Mouse (Mus musculus) lung, adult 18-20 months (tissue): ENCODE results near the gene Vav2.

ENCODE experiments used
- DNase-seq, 2 experiments: peaks; one replicate each; pipeline ENCODE4 v3.0.0; 2022; ENCODE audit warnings: mixed read lengths in 2 of 2

Vav2 gene

DNA sequence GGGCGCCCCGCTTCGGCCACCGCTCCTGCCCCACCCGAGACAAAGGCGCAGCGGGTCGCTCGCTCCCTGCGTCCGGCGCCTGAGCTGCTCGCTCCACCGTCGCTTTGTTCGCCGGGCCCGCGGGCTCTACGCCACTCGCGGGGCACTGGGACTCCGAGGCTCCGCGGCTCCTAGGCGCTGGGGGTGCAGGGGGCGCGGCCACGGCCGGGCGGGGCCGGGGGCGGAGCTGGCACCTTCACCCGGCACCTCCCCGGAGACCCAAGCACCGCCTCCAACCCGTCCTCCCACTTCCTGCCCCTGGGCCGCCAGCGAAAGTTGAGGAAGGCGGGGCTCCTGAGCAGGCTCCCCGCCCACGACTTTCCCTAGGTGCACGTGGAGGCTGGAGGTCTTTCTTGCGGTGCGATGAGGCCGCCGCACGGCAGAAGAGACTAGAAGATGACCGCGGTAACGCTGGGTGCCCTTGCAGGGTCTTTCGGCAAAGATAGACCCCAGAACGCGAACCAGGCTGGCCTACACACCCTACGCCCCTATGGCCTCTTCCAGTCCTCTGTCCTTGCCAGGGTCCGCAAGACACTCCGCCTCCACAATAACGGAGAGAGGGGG is at the start of gene Vav2:
Gene Vav2, minus strand, starts transcription at position 179 of the 603 bp plus-strand sequence.
- DNase-seq = peak; percentile 94 to 96

DNA sequence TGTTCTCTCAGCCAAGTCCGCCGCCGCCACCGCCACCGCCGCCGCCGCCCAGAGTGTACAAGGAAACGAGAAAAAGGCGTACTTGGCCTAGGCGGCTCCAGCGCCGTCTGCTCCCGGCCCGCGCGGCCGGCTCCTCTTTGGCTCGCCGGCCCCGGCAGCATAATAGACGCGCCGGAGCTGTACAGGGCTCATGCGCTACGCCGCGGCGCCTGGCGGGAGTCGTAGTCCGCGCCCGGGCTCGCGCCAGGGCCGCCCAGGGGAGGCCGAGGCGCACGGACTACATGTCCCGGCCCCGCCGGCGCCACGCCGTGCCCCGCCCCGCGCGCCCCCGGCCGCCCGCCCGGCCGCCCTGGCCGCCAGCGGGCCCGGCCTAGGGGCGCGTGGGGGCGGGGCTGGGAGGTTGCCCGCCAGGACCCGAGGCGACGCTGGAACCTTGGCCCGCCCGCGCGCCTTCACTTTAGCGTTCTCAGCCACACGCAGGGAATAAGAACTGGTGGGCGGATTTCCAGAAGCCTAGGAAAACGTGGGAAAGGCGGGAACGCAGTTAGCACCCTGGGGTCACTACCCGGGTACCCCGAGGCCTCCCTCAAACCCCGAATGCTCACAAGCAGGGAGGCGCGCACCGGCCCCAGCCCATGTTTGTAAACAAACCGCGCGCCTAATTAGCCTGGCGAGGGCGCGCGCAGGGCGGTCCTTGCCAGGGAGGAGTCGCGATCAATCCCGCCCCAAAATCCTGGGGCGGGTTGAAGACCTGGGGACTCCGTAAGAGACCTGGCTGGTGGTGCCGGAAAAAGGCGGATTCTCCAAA is 48.9 kb upstream of the Vav2 start:
- DNase-seq = peak; percentile 92 to 94

DNA sequence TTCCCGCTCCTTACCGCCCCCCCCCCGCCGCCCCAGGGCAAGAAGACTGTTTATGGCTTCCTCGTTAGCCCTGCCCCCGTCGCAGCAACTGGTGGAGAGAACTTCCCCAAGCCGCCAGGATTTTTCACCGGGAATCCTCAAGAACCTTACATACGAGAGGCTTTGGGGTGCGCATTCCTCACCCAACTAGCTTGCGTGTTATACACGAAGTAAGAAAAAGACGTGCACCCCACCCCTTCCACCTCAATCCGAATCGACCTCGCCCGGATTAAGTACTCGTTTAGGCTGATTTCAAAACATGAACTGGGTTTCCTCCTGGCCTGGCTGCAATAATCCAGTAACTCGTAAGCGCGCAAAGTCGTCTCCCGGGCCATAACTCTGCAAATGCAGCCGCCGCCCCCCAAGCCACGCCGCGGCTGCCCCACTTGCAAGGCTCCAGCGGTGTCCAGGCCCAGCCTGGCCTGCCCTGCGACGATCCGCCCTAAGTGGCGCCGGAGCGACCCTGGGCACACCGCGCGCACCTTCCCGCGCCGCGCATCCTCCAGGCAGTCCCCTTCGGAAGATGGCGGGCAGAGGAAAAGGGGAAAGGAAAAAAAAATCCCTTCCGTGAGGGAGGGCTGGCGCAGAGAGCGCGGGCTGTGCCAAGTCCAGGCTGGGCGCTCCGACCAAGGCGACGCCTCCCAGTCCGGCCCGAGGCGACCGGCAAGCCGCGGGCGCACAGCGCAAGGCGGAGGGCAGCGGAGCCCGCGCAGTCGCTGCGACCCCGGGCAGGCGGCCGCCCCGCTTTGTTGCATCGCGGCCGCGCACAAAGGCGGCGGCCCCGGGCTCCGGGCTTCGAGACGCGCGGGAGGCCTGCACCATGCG is 48.0 kb upstream of the Vav2 start:
- DNase-seq = peak; percentile 22 to 31

DNA sequence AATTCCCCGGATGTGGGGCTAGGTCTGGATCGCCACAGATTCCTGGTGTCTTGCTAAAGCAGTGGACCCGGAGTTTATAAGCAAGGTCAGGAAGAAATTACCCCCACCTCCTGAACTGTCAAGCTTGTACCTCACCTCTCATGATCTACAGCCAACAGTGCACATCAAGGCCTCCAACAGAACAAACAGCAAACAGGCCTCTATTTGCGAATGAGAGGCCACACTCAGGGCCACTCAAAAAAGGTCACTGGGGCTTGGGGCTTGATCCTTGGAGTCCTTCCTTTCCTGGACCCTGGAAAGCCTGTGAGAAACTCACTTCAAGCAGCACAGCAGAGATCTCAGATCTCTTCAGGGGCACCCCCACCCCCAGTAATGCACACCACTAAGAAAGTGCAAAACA is 47.1 kb upstream of the Vav2 start:
- DNase-seq = no peak

DNA sequence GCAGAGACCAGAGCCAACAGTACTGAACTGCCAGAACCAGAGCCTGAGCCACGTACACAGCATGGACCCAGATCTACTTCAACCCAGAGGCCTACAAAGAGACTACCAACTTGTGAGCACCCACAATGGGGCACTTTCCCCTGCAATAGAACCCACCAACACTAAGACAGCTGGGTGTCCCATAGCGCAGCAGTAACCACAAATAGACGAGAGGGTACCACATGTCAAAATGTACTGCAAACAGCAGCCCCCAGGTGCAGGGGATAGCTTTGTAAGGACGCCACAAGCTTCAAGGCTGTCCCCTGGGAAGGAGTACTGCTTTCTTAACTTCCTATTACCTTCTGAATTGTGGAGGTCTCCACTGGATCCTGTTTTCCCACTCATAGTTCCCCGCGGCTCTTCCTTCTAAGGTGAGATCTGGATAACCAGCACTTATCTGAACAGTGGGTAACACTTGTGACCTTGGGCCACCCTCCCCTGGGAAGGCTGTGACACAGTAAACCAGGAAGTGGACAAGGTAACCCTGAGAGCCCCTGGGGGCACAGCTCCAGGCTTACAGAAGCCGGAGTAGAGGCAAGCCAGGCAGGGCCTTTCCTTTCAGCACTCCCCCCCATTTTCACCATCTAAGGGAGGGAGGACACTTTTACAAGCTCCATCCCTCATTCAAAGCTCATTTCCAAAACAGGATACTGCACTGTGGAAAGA is 46.4 kb upstream of the Vav2 start:
- DNase-seq = no peak

DNA sequence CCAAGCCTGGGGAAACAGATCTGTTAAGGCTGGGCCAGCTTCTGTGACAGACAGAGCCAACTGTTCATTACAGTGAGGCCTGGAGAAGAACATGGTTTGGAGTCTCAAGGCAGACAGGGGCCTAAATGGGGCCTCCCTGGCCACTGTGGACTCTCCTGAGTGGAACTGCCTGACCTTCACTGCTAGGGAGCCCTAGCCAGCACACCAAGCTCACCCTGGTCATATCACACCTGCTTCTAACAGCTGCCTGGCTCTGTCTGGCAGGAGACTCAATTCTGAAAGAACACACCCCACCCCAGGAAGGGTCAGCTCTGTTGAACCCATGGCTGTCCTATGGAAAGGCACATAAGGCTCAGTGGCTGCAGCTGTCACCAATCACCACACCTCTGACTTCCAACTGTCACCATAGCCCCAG is 44.3 kb upstream of the Vav2 start:
- DNase-seq = no peak

DNA sequence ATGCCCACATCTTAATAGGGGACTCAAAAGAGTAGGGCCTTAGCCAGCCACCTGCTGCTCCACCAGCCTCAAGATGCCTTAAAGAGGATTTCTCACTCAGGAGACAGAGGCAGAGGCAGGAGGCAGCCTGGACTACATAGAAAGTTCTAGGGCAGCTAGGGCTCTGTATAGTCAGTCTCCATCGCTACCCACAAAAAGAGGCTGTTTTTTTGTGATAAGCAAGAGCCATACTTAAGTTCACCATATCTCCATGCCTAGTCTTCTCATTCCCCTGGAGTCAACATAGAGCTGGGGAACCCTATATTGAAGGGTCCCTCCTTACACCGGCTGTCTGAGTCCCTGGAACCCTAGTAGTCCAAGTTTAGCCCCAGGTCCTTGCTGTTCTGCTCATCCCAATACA is 43.7 kb upstream of the Vav2 start:
- no peak for DNase-seq

DNA sequence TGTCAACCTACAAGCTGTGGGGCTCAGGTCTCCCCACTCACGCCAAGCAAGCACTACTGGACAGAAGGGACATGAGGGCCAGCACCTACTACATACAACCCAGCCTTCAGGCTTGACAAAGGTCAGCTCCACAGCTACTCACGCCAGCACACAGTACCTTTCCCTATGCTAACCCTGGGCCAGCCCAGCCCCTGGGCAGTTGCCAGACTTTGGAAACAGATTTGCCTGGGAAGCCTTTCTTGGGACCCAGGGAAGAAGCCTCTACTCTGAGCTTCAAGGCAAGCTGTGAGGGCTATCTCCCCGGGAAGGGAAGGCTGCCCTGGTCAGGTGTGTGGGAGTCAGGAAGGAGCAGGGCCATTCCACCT is 43.1 kb upstream of the Vav2 start:
- DNase-seq = no peak

DNA sequence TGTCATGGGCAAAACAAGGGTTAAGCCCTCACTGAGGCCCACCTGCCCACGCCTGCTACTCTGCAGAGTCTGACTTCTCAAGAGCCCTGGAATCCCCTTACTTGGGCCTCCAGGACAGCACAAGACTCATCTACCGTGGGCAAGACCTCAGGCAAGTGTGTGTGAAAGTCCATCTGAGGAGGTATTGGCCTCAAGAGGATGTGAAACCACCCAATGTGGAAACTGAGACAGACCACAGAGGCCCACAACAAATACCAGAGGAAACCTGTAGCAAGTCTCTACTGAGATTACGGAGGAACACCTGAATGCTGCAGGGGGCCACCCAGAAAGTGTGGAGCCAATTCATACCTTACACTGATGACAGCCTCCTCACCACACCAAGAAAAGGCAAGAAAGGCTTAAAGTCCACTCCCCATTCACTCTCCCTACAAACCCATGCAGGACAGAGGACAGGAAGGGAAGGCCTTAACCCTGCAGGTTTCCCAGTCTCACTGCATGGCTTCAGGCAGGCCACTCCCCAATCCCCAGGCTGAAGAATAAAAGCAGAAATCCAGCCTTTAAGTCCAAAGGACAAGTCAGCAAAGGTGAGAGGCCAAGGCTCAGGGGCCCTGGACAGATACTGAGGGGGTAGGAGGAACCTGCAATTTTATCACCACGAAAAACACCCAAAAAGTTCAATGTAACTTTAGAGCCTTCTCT is 42.6 kb upstream of the Vav2 start:
- DNase-seq = no peak

DNA sequence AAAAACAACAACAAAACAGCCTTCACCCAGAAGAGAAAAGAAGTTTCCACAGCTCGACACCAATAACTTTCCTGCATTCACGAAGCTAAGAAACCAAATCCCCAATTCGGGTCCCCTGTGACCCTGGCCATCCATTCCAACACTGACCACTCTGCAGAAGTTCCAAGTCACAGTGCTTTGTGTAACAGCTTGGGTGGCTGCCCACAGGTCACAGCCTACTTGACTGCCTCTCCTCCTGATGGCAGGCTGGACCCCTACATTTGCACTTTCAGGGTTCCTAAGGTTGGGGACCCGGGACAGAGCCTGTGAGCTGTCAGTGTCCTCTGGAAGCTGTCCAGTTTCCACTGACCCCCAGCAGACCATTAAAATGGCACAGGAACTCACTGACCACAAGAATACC is 36.1 kb upstream of the Vav2 start:
- no peak for DNase-seq

DNA sequence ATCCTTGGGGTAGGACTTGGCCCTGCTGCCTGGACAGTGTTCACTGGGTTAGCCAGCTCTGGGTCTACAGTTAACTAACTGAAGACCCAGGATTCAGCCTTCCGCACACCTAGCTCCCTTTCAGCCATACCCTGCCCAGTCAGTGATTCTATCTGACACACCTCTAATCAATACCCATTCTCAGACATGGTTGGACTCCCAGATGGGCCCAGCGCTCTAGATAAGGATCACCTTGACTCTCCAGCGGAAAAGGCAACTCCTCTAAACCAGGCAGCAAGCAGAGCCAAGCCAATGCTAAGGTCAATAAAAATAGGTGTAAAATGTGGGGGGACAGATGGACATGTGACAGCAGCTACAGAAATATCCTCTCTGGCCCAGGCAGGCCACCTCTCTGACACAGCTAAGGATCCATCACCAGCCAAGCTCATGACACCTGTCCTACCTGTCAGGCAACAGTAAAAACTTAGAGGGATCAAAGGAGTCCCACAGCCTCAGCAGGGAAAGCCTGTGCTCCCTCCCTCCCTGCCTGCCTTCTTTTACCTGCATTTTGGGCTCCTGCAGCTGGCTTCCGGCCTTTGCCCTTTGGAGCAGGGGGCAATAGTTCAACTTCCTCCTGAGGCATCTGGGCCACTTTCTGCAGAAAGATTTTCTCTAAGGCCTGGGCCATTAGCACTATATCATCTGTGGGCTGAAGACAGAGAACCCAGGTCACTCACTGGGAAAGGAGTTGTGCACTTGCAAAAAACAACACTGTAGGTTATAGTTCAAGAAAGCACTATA is 35.2 kb upstream of the Vav2 start:
- no peak for DNase-seq

DNA sequence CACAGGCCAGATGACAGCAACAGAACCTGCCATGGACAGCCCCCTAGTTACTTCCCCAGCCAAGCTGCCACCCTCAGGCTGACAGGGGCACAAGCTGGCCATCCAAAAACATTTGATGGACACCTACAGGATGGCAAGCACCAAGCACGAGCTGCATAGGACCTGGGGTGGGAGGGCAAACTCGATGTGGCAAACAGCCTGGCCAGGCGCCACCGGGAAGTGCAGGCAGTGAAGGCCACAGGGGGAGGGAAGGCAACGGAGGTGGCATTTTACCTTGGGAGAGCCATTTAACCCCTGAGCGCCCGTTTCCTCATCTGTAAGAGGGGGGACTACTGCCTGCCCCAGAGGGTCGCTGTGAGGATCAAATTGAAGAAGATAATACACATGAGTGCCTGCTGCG is 33.8 kb upstream of the Vav2 start:
- no peak for DNase-seq

DNA sequence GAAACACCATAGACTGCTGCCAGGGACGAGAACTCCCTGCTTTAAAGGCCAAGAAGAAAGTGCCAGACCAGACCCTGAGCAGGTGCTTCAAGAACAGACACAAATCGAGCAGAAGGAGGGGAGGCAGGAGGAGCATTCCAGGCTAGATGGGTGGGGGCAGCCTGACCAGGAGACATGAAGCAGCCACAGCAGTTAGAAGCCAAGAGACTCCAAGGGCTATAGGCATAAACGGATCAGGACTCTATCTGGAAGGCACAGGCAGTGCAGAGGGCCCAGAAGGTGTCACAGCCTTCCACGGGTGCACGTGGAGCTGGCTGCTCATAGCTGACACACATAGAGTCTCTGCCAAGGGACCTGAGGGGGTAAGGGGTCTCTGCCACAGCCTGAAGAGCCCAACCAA is 33.3 kb upstream of the Vav2 start:
- no peak for DNase-seq

DNA sequence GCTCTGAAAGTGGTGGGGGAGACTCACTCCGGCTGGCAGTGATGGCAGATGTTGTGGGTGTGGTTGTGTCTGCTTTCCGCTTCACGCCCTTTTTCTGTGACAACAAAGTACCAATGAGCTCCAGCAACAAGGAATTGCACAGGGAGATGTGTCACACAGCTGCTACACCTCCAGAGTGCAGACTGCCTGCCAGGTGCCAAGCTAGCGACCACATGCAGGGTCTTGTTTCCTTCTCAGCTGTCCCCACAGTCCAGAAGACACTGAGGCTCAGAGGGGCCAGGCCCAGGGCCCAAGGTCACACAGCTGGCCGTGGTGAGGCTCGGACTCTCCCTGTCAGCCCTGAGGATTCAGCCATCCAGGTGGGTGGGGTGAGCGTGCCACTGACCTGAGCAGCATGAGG is 32.9 kb upstream of the Vav2 start:
- DNase-seq = no peak

DNA sequence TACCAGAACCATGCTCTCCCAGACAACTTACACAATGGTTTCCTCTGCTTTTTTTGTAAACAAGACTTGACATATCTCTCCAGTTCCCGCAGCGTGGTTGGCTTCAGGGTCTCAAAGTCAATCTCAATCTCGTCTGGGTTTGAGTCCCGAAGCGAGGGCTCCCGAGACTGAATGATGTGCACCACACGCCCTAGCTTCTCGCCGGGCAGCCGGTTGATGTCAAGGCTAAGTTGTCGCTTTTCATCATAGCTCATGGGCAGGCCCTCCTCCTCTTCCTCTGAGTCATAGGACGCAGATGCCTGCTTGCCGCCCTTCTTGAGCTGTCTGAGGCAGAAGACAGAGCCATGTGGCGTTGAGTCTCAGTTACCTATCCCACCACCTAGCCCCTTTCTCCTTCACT is 23.4 kb upstream of the Vav2 start:
- DNase-seq = no peak

DNA sequence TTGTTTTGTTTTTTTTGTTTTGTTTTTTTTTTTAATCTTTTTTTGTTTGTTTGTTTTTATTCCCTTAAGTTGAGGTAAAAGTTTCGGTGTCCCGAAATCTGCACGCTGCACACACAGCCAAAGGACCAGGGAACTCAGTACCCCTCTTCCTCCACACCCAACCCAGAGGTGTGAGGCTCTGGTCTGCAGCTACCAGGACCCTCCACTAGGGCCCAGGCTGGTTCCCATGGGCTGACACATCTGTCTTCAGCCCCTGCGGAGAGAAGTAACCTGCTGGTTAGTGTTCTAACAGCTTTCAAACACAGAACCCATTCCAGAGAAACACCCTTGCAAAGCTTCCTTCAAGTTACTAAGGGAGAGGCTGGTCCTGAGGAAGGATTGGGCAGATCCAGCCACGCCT is 20.9 kb upstream of the Vav2 start:
- DNase-seq = no peak

DNA sequence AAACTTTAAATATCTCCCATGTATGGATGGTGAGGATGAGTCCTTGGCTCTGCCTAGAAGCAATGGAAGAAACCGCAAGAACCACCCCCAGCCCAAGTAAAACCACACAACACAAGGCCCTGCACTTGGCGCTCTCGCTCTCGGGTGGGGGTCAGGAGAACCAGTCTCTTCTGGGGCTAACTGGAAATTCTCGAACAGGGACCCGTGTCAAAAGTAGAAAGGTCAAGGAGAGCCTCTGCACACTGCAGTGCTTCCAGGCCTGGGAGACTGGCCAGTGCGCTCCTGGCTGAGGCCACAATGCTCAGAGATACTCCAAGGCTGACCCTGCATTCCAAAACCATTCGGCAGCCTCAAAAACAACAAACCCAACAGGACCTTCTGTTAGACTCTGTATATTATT is 20.0 kb upstream of the Vav2 start:
- no peak for DNase-seq

DNA sequence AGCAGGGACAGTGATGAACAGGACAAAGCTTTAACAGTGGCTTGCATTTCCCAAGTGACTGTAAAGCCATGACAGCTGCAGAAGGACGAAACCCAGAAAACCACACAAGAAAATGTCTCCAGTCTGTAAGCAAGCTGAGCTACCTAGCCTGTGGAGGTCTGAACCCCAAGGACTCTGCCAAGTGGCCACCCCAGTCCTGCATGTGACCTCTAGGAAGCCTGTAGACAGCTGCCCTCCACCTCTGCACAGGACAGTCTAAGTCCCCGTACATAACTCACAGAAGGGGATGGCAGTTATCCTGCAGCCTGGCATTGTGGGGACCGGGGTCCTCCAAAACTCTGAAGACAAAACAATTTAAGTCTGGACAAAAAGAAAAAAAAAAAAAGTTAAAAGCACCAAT is 19.1 kb upstream of the Vav2 start:
- DNase-seq = no peak

DNA sequence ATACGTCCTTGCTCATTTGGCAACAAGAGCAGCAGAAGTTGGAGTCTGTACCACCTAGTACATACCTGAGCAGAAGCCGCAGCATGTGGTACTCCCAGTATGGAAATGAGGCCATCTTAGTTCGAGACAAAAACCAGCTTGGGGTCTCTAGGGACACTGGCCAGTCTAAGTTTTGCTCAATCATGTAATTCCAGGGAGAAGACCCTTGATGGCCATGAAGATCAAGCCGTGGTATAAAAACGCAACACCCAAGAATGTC is 16.5 kb upstream of the Vav2 start:
- DNase-seq = no peak

DNA sequence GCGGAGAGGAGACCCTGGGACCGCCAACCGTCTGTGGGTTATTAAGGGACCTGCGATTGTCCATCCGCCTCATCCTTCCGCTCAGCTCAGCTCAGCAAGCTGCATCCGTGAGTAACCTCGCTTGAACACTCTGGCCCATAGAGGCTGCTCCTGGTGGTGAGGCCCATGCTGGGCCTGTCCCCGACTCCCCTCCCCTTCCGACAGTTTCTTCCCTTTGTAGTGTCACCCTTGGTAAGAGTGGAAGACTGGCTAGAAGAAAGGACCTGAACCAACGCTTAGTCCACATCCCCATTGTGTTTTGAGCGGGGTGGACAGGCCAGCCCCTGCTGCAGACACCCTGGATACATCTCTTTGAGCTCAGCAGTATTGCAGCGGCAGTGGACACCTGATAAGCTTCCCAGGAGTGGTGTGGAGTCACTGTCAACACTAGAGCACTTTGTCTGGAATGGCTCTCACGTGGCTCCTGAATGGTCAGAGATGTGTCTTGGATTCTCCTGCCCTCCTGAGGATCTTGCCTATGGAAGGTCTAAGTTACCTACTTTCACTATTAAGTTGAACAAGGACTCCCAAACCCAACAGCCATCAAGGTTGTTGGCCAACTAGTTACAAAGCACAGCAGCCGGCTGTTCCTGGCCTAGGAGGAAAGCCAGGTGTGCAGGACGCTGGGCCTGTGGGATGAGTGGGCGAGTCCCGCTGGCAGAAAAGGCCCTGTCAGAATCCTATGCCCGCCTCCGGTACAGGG is 16.0 kb upstream of the Vav2 start:
- no peak for DNase-seq
